Mouse (Mus musculus) c-Kit-positive CD71-negative TER-119-negative erythroid progenitor cells, embryonic 14.5 days (primary cell): ENCODE measurements around the gene Ttc39a.
A peak's percentile ranks its signal among the peaks of the same experiment; 100 is the strongest.

Source experiments
- DNase-seq: peaks from one replicate; pipeline ENCODE4 v3.0.0-alpha.2; 2013; ENCODE audit warnings: low read depth

The Ttc39a gene

GRCm38 (mm10) chr4:109420138-109420795 is 13.8 kb downstream of the Ttc39a start:
- DNase-seq, result no peak

- DNase-seq, result no peak
Observed at GRCm38 (mm10) chr4:109421608-109422007, 15.2 kb downstream of the Ttc39a start.

DNA sequence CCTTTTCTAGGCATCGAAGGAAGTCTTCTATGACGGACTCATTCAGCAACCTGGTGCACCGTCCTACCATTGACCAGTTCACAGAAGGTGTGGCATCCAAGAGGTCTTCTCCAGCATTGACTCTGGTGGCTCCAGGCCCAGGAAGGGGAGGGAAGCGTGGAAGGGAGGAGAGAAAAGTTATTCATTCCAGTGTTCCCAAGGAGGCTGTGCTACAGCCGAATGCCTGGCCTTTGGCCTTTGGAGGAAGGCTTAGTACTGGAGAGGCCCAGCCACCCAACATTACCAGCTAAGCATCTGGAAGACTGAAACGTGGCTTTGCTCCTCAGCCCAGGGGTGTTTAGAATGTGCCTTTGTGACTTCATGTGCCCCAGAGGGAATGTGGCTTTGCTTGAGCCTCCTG is 16.0 kb downstream of the Ttc39a start:
- no peak for DNase-seq

- DNase-seq, result no peak
Observed at GRCm38 (mm10) chr4:109423438-109423837, 17.0 kb downstream of the Ttc39a start.

DNA sequence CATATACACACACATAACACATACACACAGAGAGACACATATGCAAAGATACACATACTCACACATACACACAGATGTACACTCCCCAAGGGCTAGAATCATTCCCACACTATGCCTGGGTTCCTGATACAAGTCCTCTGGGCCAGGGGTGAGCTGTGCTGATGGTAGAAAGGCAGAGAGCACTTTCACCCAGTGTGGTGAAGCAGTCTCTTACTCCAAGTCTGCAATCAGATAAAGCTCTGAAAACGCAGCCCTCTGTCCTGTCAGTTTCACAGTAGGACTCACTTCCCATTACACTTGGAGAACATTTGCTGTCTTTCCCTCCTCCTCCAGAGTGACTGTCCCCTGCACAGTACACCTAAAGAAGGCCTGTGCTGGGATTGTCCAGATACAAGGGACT is 20.6 kb downstream of the Ttc39a start:
- DNase-seq, result no peak

GRCm38 (mm10) chr4:109430250-109430649 is 23.8 kb downstream of the Ttc39a start:
- DNase-seq, result no peak

DNA sequence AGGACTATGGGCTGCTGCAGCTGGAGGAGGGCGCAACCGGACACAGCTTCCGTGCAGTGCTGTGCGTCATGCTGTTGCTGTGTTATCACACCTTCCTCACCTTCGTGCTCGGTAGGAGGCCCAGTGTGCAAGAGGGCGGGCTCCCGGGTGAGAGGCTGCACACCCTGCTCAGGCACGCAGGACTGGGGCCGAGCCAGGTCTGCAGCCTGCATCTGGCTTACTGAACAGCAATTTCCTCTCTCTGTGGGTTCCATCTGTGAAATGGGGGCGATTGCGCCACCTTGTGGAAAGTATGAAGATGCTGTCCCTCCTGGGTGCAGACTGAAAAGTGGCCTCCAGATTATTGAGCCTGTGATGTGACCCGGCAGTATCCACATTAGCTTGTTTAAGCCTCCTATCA is 24.4 kb downstream of the Ttc39a start:
- DNase-seq, result peak; percentile 69

DNA sequence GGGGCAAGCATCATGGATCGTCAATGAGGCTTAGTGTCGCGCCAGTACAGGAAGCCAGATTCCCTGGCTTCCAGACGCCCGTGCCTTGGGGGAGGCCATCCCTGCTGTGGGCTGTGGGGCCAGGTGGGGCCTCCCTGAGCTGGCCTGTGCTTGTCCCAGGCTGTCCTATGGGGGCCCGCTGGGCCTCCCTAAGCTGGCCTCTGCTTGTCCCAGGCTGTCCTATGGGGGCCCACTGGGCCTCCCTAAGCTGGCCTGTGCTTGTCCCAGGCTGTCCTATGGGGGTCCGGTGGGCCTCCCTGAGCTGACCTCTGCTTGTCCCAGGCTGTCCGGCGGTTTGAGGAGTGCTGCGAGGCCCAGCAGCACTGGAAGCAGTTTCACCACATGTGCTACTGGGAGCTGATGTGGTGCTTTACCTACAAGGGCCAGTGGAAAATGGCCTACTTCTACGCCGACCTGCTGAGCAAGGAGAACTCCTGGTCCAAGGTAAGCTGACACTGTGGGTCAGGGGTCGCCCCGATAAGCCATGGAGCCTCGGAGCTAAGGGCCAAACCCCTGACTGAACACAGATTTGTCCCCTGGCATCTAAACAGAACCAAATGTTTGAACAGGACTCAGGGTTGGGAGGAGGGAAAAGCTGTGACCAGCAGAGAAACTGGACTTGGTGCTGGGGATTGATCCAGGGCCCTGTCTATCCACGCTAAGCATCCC is 26.4 kb downstream of the Ttc39a start:
- DNase-seq, result no peak

DNA sequence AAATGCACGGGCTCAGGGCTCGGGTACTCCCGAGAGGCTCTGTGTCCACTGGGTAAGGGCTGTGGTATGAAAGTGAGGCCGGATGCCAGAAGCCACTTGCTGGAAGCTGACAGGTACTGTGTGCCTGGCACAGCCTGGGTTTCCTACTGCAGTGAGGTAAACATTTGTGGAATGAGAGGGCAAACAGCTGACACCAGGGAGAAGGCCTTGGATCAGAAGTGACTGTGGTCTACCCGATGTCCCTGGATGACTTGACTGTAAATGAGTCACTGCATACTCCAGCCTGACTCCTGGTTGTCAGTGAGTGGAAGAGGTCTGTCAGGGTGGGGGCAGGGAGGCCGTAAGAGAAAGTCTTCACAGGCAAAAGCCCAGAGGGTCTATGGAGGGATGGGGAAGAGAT is 27.2 kb downstream of the Ttc39a start:
- no peak for DNase-seq

- no peak for DNase-seq
Observed at GRCm38 (mm10) chr4:109434256-109434655, 27.8 kb downstream of the Ttc39a start.

DNA sequence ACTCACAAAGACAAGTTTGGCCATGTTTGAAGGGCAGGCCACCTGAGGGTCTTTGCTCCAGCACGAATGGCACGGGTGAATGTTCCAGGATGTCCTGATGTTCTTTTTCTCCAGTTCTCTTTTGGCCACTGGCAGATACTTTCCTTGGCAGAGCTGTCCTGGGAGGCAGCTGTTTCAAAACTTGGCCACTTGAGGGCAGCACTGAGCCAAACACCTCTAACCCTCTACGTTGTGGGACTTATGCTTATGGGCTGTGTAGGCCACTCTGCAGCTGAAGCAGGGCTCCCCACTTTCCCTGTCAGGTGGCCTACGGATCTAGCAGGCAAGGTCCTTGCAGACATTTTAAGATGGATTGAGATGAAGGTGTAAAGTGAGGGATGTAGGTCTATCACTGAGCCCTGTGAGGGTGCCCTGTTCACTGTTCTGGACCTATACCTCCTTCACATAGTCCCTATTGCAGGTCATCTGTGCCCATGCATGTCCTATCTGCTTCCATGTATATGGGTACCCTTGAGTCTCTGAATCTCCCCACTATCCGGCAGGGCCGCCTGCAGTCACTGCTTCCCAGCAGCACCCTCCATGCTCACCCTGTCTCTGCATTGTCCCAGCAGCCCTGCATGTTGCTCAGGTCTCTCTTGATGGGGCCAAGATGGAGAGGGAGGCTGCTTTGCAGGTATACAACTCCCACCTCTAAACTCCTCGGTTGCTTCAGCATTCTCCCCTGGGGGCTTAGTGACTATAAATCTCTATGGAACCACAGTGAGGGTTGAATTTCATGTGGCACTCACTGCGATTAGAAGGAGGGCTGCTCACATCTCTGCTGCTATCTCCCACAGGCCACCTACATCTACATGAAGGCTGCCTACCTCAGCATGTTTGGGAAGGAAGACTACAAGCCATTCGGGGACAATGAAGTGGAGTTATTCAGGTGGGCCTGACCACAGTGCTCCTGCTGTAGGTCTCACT is 31.8 kb downstream of the Ttc39a start:
- peak; percentile 65 for DNase-seq

GRCm38 (mm10) chr4:109439101-109439500 is 32.7 kb downstream of the Ttc39a start:
- no peak for DNase-seq

- DNase-seq, result peak; percentile 19
Observed at GRCm38 (mm10) chr4:109439825-109440248, 33.4 kb downstream of the Ttc39a start.

DNA sequence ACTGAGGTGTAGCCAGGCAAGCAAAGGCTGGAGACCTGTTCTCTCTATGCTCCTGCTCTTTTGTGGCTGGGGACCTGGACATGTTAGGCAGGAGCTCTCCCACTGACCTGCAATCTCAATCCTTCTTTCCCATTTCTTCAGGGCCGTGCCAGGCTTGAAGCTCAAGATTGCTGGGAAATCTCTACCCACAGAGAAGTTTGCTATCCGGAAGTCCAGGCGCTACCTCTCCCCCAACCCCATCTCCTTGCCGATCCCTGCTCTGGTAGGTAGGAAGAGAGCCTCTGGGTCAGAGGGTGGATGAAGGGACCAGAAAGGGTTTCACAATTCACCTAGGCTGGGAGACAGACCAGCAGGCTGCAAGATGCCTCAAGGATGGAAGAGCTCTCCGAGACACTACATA is 34.0 kb downstream of the Ttc39a start:
- no peak for DNase-seq

GRCm38 (mm10) chr4:109441000-109441399 is 34.6 kb downstream of the Ttc39a start:
- DNase-seq, result no peak

DNA sequence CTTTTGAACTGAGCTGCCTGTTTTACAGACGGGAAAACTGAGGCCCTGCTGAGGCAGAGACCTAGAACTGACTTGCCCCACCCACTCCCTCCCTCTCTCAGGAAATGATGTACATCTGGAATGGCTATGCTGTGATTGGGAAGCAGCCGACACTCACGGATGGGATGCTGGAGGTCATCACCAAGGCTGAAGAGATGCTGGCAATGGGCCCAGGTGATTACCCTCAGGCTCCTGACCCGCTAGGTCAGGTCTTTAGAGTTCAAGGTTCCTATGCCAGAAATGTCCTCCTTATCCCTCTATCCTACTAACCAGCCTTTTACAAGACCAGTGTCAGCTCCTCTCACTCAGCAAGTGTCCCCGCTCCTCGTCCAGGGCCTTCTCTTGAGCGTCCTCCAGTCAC is 35.7 kb downstream of the Ttc39a start:
- DNase-seq, result no peak

DNA sequence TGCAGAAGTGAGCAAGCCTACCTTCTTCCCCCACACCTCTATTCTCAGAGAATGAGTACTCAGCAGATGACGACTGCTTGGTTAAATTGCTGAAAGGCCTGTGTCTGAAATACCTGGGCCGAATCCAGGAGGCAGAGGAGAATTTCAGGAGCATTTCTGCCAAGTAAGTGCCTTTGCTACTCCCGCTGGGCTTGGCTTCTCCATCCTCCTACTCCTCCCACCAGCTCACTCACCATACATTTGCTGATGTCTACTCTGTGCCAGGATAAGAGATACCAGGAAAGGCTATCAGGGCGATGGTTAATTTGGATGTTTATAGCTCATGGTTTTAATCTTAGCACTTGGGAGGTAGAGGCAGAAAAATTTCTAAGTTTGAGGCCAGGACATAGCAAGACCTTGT is 36.2 kb downstream of the Ttc39a start:
- DNase-seq, result no peak

DNA sequence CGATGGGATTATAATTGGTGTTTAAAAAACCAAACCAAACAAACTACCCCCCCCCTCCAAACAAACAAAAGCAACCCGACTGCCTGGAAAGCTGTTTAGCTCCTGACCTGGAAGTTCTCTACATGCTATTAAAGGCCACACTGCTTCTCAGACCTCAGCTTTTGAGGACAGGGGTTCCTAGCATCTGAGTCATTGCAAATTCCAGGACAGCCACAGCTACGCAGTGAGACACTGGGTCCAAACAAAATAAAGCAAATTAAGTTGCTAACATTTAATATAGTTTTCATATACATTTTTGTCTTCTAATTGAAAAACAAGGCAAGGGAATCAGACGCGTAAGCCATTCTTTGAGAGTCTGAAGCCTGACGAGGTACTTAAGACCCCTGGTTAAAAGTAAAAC is 38.0 kb downstream of the Ttc39a start:
- no peak for DNase-seq

GRCm38 (mm10) chr4:109444951-109445350 is 38.5 kb downstream of the Ttc39a start:
- DNase-seq, result no peak

GRCm38 (mm10) chr4:109445397-109445796 is 39.0 kb downstream of the Ttc39a start:
- peak; percentile 37 for DNase-seq

- no peak for DNase-seq
Observed at GRCm38 (mm10) chr4:109445956-109446355, 39.5 kb downstream of the Ttc39a start.

DNA sequence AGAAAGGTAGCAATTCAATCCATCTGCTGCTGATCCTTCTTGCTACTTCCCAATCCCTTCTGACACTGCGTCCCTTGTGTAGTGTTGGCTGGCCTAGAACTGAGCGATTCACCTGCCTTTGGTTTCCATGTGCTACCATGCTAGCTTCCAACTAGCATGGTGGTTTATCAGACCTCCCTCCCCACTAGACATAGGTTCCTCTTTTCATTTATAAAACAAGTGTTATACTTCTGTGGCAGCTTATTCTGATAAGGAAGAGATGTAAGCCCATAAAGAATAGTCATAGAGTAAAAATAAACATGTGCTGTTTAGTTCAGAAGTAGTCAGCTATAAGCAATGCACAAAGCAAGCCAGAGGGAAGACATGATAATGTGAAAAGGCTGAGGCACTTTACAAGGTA is 42.1 kb downstream of the Ttc39a start:
- no peak for DNase-seq

- no peak for DNase-seq
Observed at GRCm38 (mm10) chr4:109456821-109457220, 50.4 kb downstream of the Ttc39a start.
